Mouse (Mus musculus) v-Abl transformed pro-B cells (cell line): ENCODE results near the gene Ehd1.
"Not testable (repeated sequence)": the region's sequence is repeated elsewhere in the genome, so short reads cannot be mapped to it uniquely, and the experiment has no call there.

Experiments used
- in situ Hi-C, 2 experiments: fragments of 400-800 bp; cut with MboI; formaldehyde crosslinking; loops; one replicate each; pipeline ENCODE4 v1.15.1; 2025; ENCODE audit not compliant: unreplicated experiment in 2 of 2

Gene Ehd1

GRCm38 (mm10) chr19:6296551-6297210 is 20.2 kb downstream of the Ehd1 start:
- in situ Hi-C loops = no loop called here

GRCm38 (mm10) chr19:6297641-6298040 is 21.1 kb downstream of the Ehd1 start:
- in situ Hi-C loops = no loop called here

- in situ Hi-C loops = no loop called here
These were observed 22.5 kb downstream of the Ehd1 start for GRCm38 (mm10) chr19:6299003-6299402.

GRCm38 (mm10) chr19:6299450-6300267 is 23.1 kb downstream of the Ehd1 start:
- in situ Hi-C loops = no loop called here

- in situ Hi-C loops = no loop called here
These were observed 23.9 kb downstream of the Ehd1 start for GRCm38 (mm10) chr19:6300402-6300841.

GRCm38 (mm10) chr19:6302114-6302513 is 25.6 kb downstream of the Ehd1 start:
- in situ Hi-C loops = no loop called here

- in situ Hi-C loops = no loop called here
These were observed 26.0 kb downstream of the Ehd1 start for GRCm38 (mm10) chr19:6302522-6302921.

- in situ Hi-C loops = no loop called here
These were observed 27.3 kb downstream of the Ehd1 start for GRCm38 (mm10) chr19:6303831-6304230.

- in situ Hi-C loops = loop anchor here (5.0 kb wide), 2 partner anchors 33 to 43 kb away; no protein-coding TSS in a partner anchor
These were observed 28.4 kb downstream of the Ehd1 start for GRCm38 (mm10) chr19:6304787-6305516.

GRCm38 (mm10) chr19:6305517-6306115 is 29.1 kb downstream of the Ehd1 start:
- in situ Hi-C loops = loop anchor here (5.0 kb wide), 2 partner anchors 33 to 43 kb away; no protein-coding TSS in a partner anchor

GRCm38 (mm10) chr19:6306137-6306551 is 29.6 kb downstream of the Ehd1 start, which contains the start of gene Cdc42bpg:
Cdc42bpg (plus strand) TSS chr19:6306456.
- in situ Hi-C loops = loop anchor here (5.0 kb wide), 2 partner anchors 34 to 44 kb away; no protein-coding TSS in a partner anchor

GRCm38 (mm10) chr19:6306586-6306985 is 30.1 kb downstream of the Ehd1 start:
- in situ Hi-C loops = loop anchor here (5.0 kb wide), 2 partner anchors 34 to 44 kb away; no protein-coding TSS in a partner anchor

- in situ Hi-C loops = loop anchor here (5.0 kb wide), 2 partner anchors 36 to 46 kb away; no protein-coding TSS in a partner anchor
These were observed 31.4 kb downstream of the Ehd1 start for GRCm38 (mm10) chr19:6307733-6308531.

GRCm38 (mm10) chr19:6310181-6310580 is 33.7 kb downstream of the Ehd1 start:
- in situ Hi-C loops = no loop called here

GRCm38 (mm10) chr19:6311783-6312182 is 35.3 kb downstream of the Ehd1 start:
- in situ Hi-C loops = not testable (repeated sequence)

- in situ Hi-C loops = no loop called here
These were observed 37.3 kb downstream of the Ehd1 start for GRCm38 (mm10) chr19:6313796-6314195.

- in situ Hi-C loops = no loop called here
These were observed 38.0 kb downstream of the Ehd1 start for GRCm38 (mm10) chr19:6314513-6314912.

- in situ Hi-C loops = no loop called here
These were observed 39.0 kb downstream of the Ehd1 start for GRCm38 (mm10) chr19:6315573-6315972.

GRCm38 (mm10) chr19:6318145-6318544 is 41.6 kb downstream of the Ehd1 start:
- in situ Hi-C loops = no loop called here

- in situ Hi-C loops = no loop called here
These were observed 44.8 kb downstream of the Ehd1 start for GRCm38 (mm10) chr19:6321358-6321757.
